Mouse (Mus musculus) large intestine, adult 2 months (tissue): ENCODE measurements around the gene Eif2d. TPM values are rescaled to one million over a fixed set of nuclear protein-coding genes. Genes with fewer than 3 reads are reported as not detected.
A peak's percentile ranks its signal among the peaks of the same experiment; 100 is the strongest.

Experiments used
- DNase-seq: peaks from one replicate; pipeline ENCODE4 v3.0.0-alpha.2; 2012; ENCODE audit warnings: low read depth, low spot score
- WGBS: fragments of 180-500 bp; shearing (Covaris S2); methylation state at CpG from one replicate; pipeline ENCODE4 v1.1.7; 2018; 5-methylcytosine and 5-hydroxymethylcytosine counted together
- polyA plus RNA-seq: library from polyadenylated mRNA; depleted of rRNA; stranded (reverse); fragments of >200 nt; gene quantifications from 2 replicates; pipeline ENCODE4 v1.2.3, GENCODE M21; 2012; rRNA removed

Eif2d gene
- polyA plus RNA-seq: 27.4 and 30.3 TPM in 2 replicates

- DNase-seq: peak; percentile 59
- under 1% methylated on average over 27 of the region's 27 CpGs for WGBS
These were observed at the start of gene Eif2d for GRCm38 (mm10) chr1:131153018-131153629. TSS of gene Eif2d (plus strand) at chr1:131153181.

- no peak for DNase-seq
- 65% methylated on average over 10 of the region's 10 CpGs for WGBS
These were observed 49.1 kb upstream of the Eif2d start for GRCm38 (mm10) chr1:131103776-131104424.

GRCm38 (mm10) chr1:131107575-131108308 is 45.2 kb upstream of the Eif2d start:
- WGBS: 37% methylated on average over 10 of the region's 10 CpGs
- DNase-seq: no peak

GRCm38 (mm10) chr1:131110525-131111106 is 42.4 kb upstream of the Eif2d start:
- 68% methylated on average over 12 of the region's 12 CpGs for WGBS

GRCm38 (mm10) chr1:131112576-131112975 is 40.4 kb upstream of the Eif2d start:
- no peak for DNase-seq
- 19% methylated on average over 6 of the region's 6 CpGs for WGBS

More at GRCm38 (mm10) chr1:131110525-131111106, 42.4 kb upstream of the Eif2d start:
- DNase-seq: no peak

- no peak for DNase-seq
- WGBS: 11% methylated on average over 6 of the region's 6 CpGs
These were observed 37.0 kb upstream of the Eif2d start for GRCm38 (mm10) chr1:131115932-131116331.

- WGBS: 77% methylated on average over 13 of the region's 13 CpGs
- no peak for DNase-seq
These were observed 36.5 kb upstream of the Eif2d start for GRCm38 (mm10) chr1:131116430-131117011.

GRCm38 (mm10) chr1:131118530-131118929 is 34.5 kb upstream of the Eif2d start:
- no peak for DNase-seq
- WGBS: 72% methylated on average over 10 of the region's 10 CpGs

GRCm38 (mm10) chr1:131119026-131119425 is 34.0 kb upstream of the Eif2d start:
- 49% methylated on average over 2 of the region's 2 CpGs for WGBS
- DNase-seq: no peak

- WGBS: 46% methylated on average over 3 of the region's 3 CpGs
- DNase-seq: no peak
These were observed 31.0 kb upstream of the Eif2d start for GRCm38 (mm10) chr1:131121987-131122386.

- 45% methylated on average over 10 of the region's 10 CpGs for WGBS
- no peak for DNase-seq
These were observed 29.3 kb upstream of the Eif2d start for GRCm38 (mm10) chr1:131123522-131124265.

- no peak for DNase-seq
- WGBS: 50% methylated on average over 11 of the region's 11 CpGs
These were observed 26.8 kb upstream of the Eif2d start for GRCm38 (mm10) chr1:131125987-131126744.

GRCm38 (mm10) chr1:131134231-131134630 is 18.8 kb upstream of the Eif2d start:
- 83% methylated on average over 6 of the region's 6 CpGs for WGBS
- no peak for DNase-seq

GRCm38 (mm10) chr1:131134942-131135522 is 17.9 kb upstream of the Eif2d start:
- DNase-seq: no peak

GRCm38 (mm10) chr1:131135960-131136629 is 16.9 kb upstream of the Eif2d start:
- 77% methylated on average over 10 of the region's 10 CpGs for WGBS
- no peak for DNase-seq

More at GRCm38 (mm10) chr1:131134942-131135522, 17.9 kb upstream of the Eif2d start:
- 67% methylated on average over 8 of the region's 8 CpGs for WGBS

- WGBS: 42% methylated on average over 5 of the region's 5 CpGs
- DNase-seq: no peak
These were observed 15.9 kb upstream of the Eif2d start for GRCm38 (mm10) chr1:131137111-131137510.

- 3% methylated on average over 35 of the region's 36 CpGs for WGBS
- DNase-seq: no peak
These were observed 15.3 kb upstream of the Eif2d start for GRCm38 (mm10) chr1:131137717-131138118.
